Mouse (Mus musculus): Measurements from ENCODE around the gene Tmem100.
A peak's percentile ranks its signal among the peaks of the same experiment; 100 is the strongest.

Tmem100 gene

DNA sequence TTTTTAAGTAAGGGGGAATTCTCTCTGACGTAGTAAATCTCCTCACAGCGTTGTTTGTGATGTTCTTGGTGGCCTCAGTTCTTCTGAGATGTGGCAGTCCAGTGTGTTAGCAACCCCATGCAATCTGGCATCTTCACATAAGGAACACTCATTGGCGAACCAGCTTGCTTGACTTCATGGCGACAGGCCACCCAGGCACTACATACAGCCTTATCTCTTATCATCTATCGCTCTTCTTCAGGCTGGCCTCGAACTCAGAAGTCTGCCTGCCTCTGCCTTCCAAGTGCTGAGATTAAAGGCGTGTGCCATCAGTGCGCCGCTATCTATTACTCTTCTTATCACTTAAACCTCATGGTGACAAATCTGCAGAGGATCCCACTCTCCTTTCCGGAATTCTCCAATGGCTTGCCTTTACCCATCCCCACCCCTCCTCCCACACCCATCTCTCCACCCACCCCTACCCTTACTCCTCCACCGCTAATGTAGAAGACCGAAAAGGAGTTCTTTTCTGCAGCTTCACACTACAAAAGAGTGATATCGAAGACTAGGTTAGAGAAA is at the start of gene Tmem100:
Tmem100 (plus strand) TSS at position 508 of the 558 bp plus-strand sequence.
- no peak for DNase-seq (ENCODE audit: low spot score in 2 of 2)

DNA sequence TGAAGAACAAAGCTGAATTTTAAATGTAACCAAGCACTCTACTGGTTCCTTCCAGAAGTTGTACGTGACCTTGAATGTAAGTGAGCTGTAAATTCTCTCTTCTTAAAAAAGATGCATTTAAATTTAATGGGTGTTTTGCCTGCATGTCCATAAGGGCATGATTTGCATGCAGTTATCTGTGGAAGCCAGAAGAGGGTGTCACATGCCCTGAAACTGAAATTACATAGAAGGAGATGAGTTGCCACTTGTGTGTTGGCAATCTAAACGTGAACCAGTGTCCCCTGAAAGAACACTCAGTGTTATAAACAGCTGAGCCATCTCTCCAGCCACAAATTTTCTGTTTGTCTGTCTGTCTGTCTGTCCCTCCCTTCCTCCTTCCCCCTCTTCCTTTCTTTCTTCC is 47.2 kb upstream of the Tmem100 start:
- DNase-seq (ENCODE audit: low spot score in 2 of 2): no peak

- DNase-seq (ENCODE audit: low spot score in 2 of 2): no peak
Observed at GRCm38 (mm10) chr11:89984436-89984835, 45.7 kb upstream of the Tmem100 start.

DNA sequence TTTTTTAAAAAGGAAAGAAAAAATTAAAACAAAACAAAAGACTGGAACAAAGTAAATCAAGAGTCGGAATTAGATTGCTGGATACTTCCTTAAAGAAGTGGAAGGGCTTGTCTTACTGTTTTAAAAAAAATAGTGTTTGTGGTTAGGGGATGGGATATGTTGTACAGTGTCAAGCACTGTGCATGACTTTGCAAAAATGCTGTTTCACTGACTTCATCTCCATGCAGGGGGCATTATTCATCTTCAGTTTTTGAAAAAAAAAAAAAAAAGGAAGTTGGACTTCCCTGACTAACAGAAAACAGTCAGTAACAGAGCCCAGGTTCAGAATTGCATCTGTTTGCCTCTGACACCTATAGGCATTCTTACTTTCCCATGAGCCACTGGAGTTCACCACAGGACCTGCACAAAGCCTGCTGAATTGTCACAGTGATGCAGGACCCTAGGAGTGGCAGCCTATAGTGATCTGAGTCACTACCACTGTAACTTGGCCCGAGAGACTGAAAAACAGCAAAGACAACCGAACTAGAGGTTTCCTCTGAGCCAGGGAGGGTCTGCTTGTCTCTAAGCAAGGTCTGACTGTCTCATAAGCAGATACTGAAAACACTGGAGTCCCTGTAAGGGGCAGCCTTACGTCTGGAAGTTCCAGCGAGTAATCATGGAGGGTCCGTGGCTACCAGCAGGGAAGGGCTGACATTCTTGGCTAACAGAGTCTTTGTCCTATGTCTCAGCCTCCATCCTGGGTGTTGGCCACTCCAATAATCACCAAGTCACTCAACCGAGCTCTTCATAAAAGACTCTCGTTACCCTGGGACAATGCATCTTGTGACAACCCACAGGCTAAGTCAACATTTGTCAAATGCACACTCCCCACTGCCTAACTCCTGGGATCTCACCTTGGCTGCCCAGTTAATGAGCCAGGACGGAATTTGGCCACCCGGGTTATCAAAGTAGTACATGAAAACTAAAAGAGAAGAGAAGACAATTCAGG is 44.7 kb upstream of the Tmem100 start:
- DNase-seq (ENCODE audit: low spot score in 2 of 2): no peak

DNA sequence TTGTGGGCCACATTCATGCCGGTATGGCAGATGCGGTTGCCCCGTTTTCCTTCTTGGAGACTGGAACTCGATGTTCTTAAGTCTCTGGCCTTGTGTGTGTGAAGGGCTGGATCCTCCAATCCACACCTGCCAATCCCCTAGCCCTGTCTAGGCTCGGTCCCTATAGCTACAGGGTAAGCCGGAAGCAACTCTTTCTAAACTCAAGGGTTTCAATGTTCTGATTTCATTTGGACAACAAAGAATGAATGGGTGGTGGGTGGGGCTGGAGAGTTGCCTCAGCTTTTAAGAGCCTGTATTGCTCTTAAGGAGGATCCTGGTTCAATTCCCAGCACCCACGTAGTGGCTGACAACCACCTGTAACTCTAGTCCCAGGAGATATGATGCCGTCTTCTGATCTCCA is 43.6 kb upstream of the Tmem100 start:
- no peak for DNase-seq (ENCODE audit: low spot score in 2 of 2)

GRCm38 (mm10) chr11:89988936-89989589 is 41.1 kb upstream of the Tmem100 start:
- peak; percentile 24 to 62 for DNase-seq (ENCODE audit: low spot score in 2 of 2)

GRCm38 (mm10) chr11:89991661-89992060 is 38.5 kb upstream of the Tmem100 start:
- DNase-seq (ENCODE audit: low spot score in 2 of 2): no peak

- no peak for DNase-seq (ENCODE audit: low spot score in 2 of 2)
Observed at GRCm38 (mm10) chr11:89994706-89995105, 35.4 kb upstream of the Tmem100 start.

- DNase-seq (ENCODE audit: low spot score in 2 of 2): no peak
Observed at GRCm38 (mm10) chr11:89995596-89995995, 34.6 kb upstream of the Tmem100 start.

DNA sequence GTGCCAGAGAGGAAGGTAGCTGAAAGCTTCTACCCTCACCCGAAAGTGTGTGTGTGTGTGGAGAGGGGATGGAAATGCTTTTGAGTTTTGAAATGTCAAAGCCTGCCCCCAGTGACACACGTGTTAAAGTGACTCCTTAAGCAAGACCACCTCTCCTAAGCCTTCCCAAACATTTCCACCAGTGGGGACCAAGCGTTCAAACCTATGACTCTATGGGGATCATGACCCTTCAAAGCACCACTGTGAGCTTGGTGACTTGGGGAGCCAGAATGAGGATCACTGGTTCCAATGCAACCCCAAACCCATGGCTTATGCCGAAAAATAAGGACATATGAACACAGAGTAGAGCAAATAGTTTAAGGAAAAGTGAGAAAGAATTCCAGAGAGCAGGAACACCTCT is 33.7 kb upstream of the Tmem100 start:
- no peak for DNase-seq (ENCODE audit: low spot score in 2 of 2)

DNA sequence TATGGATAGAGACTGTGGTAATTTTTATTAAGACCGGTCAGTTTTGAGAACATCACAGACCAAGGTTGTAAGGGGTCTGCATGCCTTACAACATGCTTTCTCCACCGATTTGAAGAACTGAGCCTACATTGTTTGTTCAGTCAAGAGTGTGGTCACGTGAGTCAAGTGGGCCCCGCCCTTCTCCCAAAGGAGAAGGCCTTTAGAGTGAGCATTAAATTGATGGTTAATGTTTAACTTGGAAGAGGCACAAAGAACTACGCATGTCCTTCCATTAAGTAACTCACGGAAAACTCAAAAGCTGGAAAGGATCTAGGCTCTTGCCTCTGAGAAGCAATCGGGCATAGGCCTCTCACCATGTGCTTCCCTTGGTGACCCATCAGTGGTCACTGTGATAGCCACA is 33.3 kb upstream of the Tmem100 start:
- DNase-seq (ENCODE audit: low spot score in 2 of 2): no peak

- DNase-seq (ENCODE audit: low spot score in 2 of 2): no peak
Observed at GRCm38 (mm10) chr11:89998996-89999770, 31.0 kb upstream of the Tmem100 start.

DNA sequence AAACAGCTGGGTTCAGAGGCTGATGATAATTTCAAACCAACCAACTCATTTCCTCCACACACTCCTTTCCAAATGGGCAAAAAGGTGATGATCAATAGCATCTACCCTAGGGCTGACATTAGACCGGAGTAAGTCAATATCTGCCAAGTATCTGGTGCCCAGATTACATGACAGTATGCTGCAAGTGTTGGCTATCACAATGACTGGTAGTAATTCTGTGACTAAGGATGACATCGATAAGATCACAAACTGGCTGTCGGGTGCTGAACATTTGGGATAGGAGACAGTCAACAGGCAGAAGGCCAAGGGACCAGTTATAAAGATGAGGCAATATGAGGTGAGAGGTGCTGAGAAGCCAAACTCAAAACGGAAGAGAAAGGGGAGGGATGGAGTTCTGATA is 29.5 kb upstream of the Tmem100 start:
- no peak for DNase-seq (ENCODE audit: low spot score in 2 of 2)

DNA sequence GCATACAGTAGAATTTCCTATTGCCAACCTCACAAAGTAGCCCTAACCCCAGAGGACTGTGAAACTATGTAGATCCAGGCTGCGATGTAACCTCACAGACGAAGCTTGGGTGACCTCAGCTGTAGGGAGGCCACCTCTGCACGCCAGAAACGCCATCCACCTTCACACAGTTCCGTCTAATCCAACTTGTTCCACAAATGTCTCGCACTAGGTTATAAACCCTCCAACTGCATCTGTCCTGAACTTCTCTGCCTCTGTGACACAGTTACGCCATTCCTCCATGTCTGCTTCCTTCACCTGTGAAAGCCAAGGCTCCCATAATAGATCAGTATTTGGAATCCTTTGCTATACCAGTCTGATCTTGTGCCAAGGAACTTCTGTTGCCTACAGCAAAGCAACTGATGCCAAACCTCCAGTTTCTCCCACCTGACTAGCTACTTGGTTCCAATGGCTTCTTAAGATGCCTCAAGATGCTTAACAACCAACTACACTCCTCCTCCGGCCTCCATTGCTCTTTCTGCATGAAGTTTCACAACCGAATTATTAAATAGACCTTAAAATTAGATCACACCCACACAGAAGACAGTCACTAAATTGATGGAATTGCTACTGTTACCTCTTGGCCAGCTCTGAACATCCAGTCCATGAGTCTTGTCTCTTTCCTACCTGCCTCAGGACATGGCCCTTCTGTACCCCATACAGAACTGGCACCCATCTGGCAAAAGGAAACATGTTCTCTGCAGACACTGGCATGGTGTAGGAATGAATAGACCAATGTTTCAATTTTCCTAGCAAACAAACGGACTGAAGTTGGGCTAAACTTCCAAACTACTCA is 28.5 kb upstream of the Tmem100 start:
- no peak for DNase-seq (ENCODE audit: low spot score in 2 of 2)

DNA sequence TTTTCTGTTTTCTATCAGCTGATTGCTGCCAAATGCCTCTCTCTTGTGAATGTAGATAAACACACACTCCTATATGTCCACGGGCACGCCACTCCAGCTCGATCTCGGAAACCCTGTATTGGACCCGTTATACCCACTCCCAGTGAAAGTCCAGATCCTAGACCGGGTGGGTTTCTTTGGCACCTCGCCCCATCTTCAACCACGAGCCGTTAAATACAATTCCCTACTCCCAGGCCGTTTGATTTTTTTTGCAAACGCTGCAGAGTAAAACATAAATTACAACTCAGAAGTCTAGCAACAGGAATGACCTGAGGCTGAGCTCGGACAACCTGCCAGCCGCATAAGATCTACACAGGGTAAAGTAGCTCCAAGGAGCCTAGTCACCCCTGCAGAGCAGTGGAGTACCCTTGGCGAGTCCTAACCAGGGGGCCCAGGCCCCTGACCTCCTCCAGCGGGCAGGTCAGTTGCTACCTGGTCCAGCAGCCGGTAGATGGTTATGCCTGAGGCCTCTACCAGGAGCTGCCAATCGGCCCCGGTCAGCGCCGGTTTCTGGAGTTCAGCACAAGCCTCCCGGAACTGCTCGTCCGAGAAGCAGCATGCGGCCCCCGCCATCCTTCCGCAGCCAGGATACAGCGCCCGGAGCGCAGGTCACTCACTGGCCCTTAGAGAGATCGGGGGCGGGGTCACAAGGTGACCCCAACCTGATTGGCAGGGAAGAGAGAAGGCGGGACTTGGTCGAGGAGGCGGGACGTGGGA is 27.7 kb upstream of the Tmem100 start, which contains the start of gene Pctp:
Pctp (minus strand) TSS at position 664 of the 756 bp plus-strand sequence.
- DNase-seq (ENCODE audit: low spot score in 2 of 2): peak; percentile 10 to 25

DNA sequence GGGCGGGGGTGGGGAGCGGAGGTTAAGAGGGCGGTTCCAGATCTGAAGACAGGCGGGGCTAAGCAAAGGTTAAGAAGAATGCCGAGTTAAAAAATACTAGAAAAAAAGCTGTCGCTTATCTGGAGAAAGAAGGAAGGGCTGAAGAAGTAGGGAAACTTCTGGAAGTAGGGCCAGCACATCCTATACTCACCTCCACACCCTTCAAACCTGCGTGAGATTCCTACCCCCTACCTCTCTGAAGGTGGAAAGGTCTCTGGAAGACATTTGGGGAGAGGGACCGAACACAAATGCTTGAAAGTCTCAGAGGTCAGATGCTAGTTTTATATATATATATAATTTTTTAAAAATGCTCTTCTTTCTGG is 27.2 kb upstream of the Tmem100 start:
- no peak for DNase-seq (ENCODE audit: low spot score in 2 of 2)

- DNase-seq (ENCODE audit: low spot score in 2 of 2): no peak
Observed at GRCm38 (mm10) chr11:90003386-90003785, 26.8 kb upstream of the Tmem100 start.

GRCm38 (mm10) chr11:90006111-90006510 is 24.0 kb upstream of the Tmem100 start:
- no peak for DNase-seq (ENCODE audit: low spot score in 2 of 2)

DNA sequence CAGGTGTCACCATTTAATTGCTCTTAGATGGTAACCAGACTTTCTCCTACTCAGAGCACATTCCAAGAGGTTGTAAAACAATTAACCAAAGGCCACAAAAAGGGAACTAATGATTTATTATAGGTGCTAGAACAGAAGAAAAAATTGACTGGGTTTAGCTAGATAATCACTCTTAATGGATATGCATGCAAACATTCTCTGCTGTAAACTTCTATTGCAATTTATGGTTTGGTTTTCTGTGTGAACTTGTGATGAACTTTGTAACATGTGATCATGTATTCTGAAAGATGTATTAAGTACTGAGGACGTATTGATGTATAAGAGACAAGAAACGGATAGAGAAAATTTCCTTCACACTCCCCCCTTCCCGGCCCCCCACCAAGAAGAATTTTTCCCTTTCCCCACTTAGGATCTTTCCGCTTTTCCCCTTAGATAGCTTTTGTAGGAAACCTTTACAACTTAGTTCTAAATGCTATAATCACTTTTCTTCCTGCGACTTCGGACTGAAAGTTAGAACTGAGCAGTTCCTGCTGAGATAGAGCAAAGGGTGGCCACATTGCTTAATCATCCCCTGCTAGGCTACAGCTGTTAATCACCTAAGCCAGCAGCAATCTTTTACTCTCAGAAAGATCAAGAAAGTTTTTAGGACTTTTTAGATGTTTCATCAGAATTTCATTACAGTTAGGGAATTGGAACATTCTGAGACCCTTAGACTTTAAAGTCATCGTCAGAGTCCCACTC is 22.2 kb upstream of the Tmem100 start:
- DNase-seq (ENCODE audit: low spot score in 2 of 2): no peak

All from frontal cortex, postnatal 14 days (tissue).